Mouse (Mus musculus): ENCODE data around the gene Fam53a. TPM values are rescaled to one million over a fixed set of nuclear protein-coding genes. Genes with fewer than 3 reads are reported as not detected.

Fam53a gene
- total and polyA plus RNA-seq, 3 experiments: 43.6 to 62.8 TPM; not detected in 1

- TF ChIP-seq UBTF (IDR thresholded peaks at IDR 0.05; ENCODE audit: borderline replicate concordance, insufficient read depth, low read depth, low read length) (no peak), MEF2A (IDR thresholded peaks at IDR 0.05; ENCODE audit: extremely low read depth, insufficient replicate concordance, low read depth, low read length, poor library complexity, severe bottlenecking) (no peak), ELF1 (IDR thresholded peaks at IDR 0.05; ENCODE audit: low read depth, low read length) (no peak), USF2 (IDR thresholded peaks at IDR 0.05; ENCODE audit: borderline replicate concordance in 1 of 2, insufficient read depth in 1 of 2, low read depth in 1 of 2, low read length in 2 of 2) (peak in 1 of 2 experiments; percentile 79; a peak in 2 of 4 replicates), CHD1 (IDR thresholded peaks at IDR 0.05; ENCODE audit: low read depth, low read length) (no peak), GABPA (IDR thresholded peaks at IDR 0.05; ENCODE audit: low read depth, low read length) (no peak), MAZ (IDR thresholded peaks at IDR 0.05; ENCODE audit: low read depth, low read length) (no peak), MYC (IDR thresholded peaks at IDR 0.05; ENCODE audit: low read depth, low read length) (no peak), CHD2 (IDR thresholded peaks at IDR 0.05; ENCODE audit: low read length) (no peak), HCFC1 (IDR thresholded peaks at IDR 0.05; ENCODE audit: low read depth, low read length) (no peak), ETS1 (IDR thresholded peaks at IDR 0.05; ENCODE audit: low read depth, low read length) (peak; percentile 71), MAX (IDR thresholded peaks at IDR 0.05; ENCODE audit: low read length) (peak; percentile 87), E2F4 (IDR thresholded peaks at IDR 0.05; ENCODE audit: borderline replicate concordance, low read depth, low read length) (no peak), POLR2A (IDR thresholded peaks at IDR 0.05; ENCODE audit: control insufficient read depth in 1 of 2, insufficient read depth in 1 of 2, low read depth in 1 of 2, low read length in 2 of 2, poor library complexity in 1 of 2) (no peak; a peak in 1 of 4 replicates), TAL1 (IDR thresholded peaks at IDR 0.05; ENCODE audit: low read length) (no peak), MAFK (IDR thresholded peaks at IDR 0.05; ENCODE audit: borderline replicate concordance, low read depth, low read length) (no peak), TCF12 (IDR thresholded peaks at IDR 0.05; ENCODE audit: low read depth, low read length) (no peak), CTCF (IDR thresholded peaks at IDR 0.05 in 2 of 3, conservative IDR thresholded peaks at IDR 0.05 in 1 of 3; ENCODE audit: control insufficient read depth in 1 of 3, insufficient read depth in 1 of 3, low read depth in 2 of 3, low read length in 3 of 3, poor library complexity in 1 of 3, severe bottlenecking in 1 of 3) (no peak), KAT2A (conservative IDR thresholded peaks at IDR 0.05; ENCODE audit: low read depth, low read length) (no peak)
Measured at GRCm38 (mm10) chr5:33627968-33628367, 1.5 kb downstream of the Fam53a start (continued).

- Histone ChIP-seq H3K9me3 (replicated peaks; ENCODE audit: insufficient read depth, low read length) (no peaks in the 10 kb centered on the region), H3K27ac (ENCODE audit: control insufficient read depth, low read depth, low read length) (no peak overlapping the region), H3K4me1 (ENCODE audit: control insufficient read depth in 1 of 2, insufficient read depth in 2 of 2, low read length in 2 of 2) (peaks cover 5 to 11% of the 10 kb centered on the region in 2 experiments), H3K9ac (ENCODE audit: control insufficient read depth, low read depth, low read length, poor library complexity, severe bottlenecking) (no peak overlapping the region), H3K36me3 (ENCODE audit: control insufficient read depth in 1 of 2, insufficient read depth in 2 of 2, low read length in 2 of 2) (peaks cover 0 to 14% of the 10 kb centered on the region in 2 experiments; a peak in 3 of 4 replicates), H3K4me3 (ENCODE audit: control insufficient read depth in 1 of 2, insufficient read depth in 1 of 2, low read depth in 2 of 2, low read length in 2 of 2) (no peak overlapping the region), H3K27me3 (ENCODE audit: control insufficient read depth in 1 of 2, insufficient read depth in 2 of 2, low read length in 2 of 2) (no peaks in the 10 kb centered on the region), H3K79me2 (ENCODE audit: control insufficient read depth, insufficient read depth, low read length, poor library complexity) (peaks cover 26% of the 10 kb centered on the region)
- DNase-seq (ENCODE audit: low read depth, low spot score): no peak
- TF ChIP-seq MYB (IDR thresholded peaks at IDR 0.05; ENCODE audit: low read depth, low read length) (no peak), MAFK (IDR thresholded peaks at IDR 0.05; ENCODE audit: borderline replicate concordance, low read depth, low read length) (no peak), JUND (IDR thresholded peaks at IDR 0.05; ENCODE audit: low read depth, low read length) (no peak), USF1 (IDR thresholded peaks at IDR 0.05; ENCODE audit: low read depth, low read length) (no peak), MXI1 (IDR thresholded peaks at IDR 0.05; ENCODE audit: low read depth, low read length) (no peak), NRF1 (IDR thresholded peaks at IDR 0.05; ENCODE audit: insufficient read depth, low read depth, low read length, poor library complexity, severe bottlenecking) (no peak), ELF1 (IDR thresholded peaks at IDR 0.05; ENCODE audit: low read depth, low read length) (no peak), SMC3 (IDR thresholded peaks at IDR 0.05; ENCODE audit: low read depth, low read length) (no peak), KAT2A (conservative IDR thresholded peaks at IDR 0.05; ENCODE audit: low read depth, low read length) (no peak), MAZ (IDR thresholded peaks at IDR 0.05; ENCODE audit: low read depth, low read length) (no peak), CHD1 (IDR thresholded peaks at IDR 0.05; ENCODE audit: low read depth, low read length) (no peak), GABPA (IDR thresholded peaks at IDR 0.05; ENCODE audit: low read depth, low read length) (no peak), POLR2A (IDR thresholded peaks at IDR 0.05; ENCODE audit: control insufficient read depth in 1 of 2, insufficient read depth in 1 of 2, low read depth in 1 of 2, low read length in 2 of 2, poor library complexity in 1 of 2) (no peak), UBTF (IDR thresholded peaks at IDR 0.05; ENCODE audit: borderline replicate concordance, insufficient read depth, low read depth, low read length) (no peak), RCOR1 (IDR thresholded peaks at IDR 0.05; ENCODE audit: low read depth, low read length) (no peak)
Measured at GRCm38 (mm10) chr5:33623766-33624165, 5.7 kb downstream of the Fam53a start.

Data from MEL (cell line).